Mouse (Mus musculus) limb, embryonic 14.5 days (tissue): Measurements from ENCODE around the gene Hnrnpl. TPM values are rescaled to one million over a fixed set of nuclear protein-coding genes. Genes with fewer than 3 reads are reported as not detected.
A peak's percentile ranks its signal among the peaks of the same experiment; 100 is the strongest.

Experiments used
- ATAC-seq: fragments of 200-750 bp; cut with Nextera tagmentation; 2 replicates; pipeline ENCODE4 v1.8.0; 2017; ENCODE audit warnings: low read depth, moderate number of reproducible peaks, moderate TSS enrichment; ENCODE audit not compliant: low FRiP score
- DNase-seq: peaks from one replicate; pipeline ENCODE4 v3.0.0-alpha.2; 2015; ENCODE audit warnings: low spot score
- H3K27ac ChIP-seq: fragments of 300-500 bp; sonication (generic); replicated peaks from 2 replicates; pipeline ENCODE4 v1.5.1; 2014; ENCODE audit warnings: low read depth, mild to moderate bottlenecking, low read length, moderate library complexity, mixed read lengths
- H3K27me3 ChIP-seq: fragments of 300-500 bp; sonication (generic); 2 replicates; pipeline ENCODE4 v1.6.1; 2014; ENCODE audit warnings: low read length, mixed read lengths; ENCODE audit not compliant: control insufficient read depth, insufficient read depth
- H3K36me3 ChIP-seq: fragments of 300-500 bp; sonication (generic); 2 replicates; pipeline ENCODE4 v1.6.1; 2014; ENCODE audit warnings: mild to moderate bottlenecking, low read length, moderate library complexity, mixed read lengths; ENCODE audit not compliant: control insufficient read depth, insufficient read depth
- H3K4me1 ChIP-seq: fragments of 300-500 bp; sonication (generic); 2 replicates; pipeline ENCODE4 v1.6.1; 2014; ENCODE audit warnings: antibody characterized with exemption, low read length, mixed read lengths; ENCODE audit not compliant: control insufficient read depth, insufficient read depth
- H3K4me2 ChIP-seq: fragments of 300-500 bp; sonication (generic); replicated peaks from 2 replicates; pipeline ENCODE4 v1.6.1; 2014; ENCODE audit warnings: low read depth, mild to moderate bottlenecking, low read length, moderate library complexity; ENCODE audit not compliant: severe bottlenecking
- H3K4me3 ChIP-seq: fragments of 300-500 bp; sonication (generic); replicated peaks from 2 replicates; pipeline ENCODE4 v1.5.1; 2014; ENCODE audit warnings: low read length
- H3K9ac ChIP-seq: fragments of 300-500 bp; sonication (generic); 2 replicates; pipeline ENCODE4 v1.6.1; 2014; ENCODE audit warnings: mild to moderate bottlenecking, low read depth, low read length, moderate library complexity; ENCODE audit not compliant: severe bottlenecking
- H3K9me3 ChIP-seq: fragments of 300-500 bp; sonication (generic); 2 replicates; pipeline ENCODE4 v1.6.1; 2016; ENCODE audit warnings: low read length; ENCODE audit not compliant: control insufficient read depth
- POLR2A ChIP-seq: fragments of 200-500 bp; IDR thresholded peaks from 2 replicates; pipeline ENCODE4 v1.8.0; 2012; ENCODE audit warnings: inconsistent platforms, mild to moderate bottlenecking, moderate library complexity, borderline replicate concordance; ENCODE audit not compliant: insufficient read depth, insufficient read length; ENCODE audit errors: extremely low read depth
- WGBS: fragments of 180-500 bp; shearing (Covaris S2); extraction: QIAGEN DNeasy Blood & Tissue Kit; methylation state at CpG from one replicate; pipeline ENCODE4 v1.1.7; 2014; 5-methylcytosine and 5-hydroxymethylcytosine counted together
- polyA plus RNA-seq, 2 experiments: library from polyadenylated mRNA; depleted of rRNA in 1 of 2; stranded (reverse) in 1 of 2; unstranded in 1 of 2; fragments of >200 nt; fragmentation: Nextera tagmentation in 1 of 2; extraction: Ambion mirVana in 1 of 2; gene quantifications; 2 replicates each; pipeline versions ENCODE4 v1.2.1 to v1.2.3; 2012 to 2014

Gene Hnrnpl
- polyA plus RNA-seq, 2 experiments, result 208 to 525 TPM

- Histone ChIP-seq H3K9ac (no peak overlapping the region), H3K4me2 (no peak overlapping the region), H3K27me3 (no peaks in the 10 kb centered on the region), H3K4me3 (no peak overlapping the region), H3K9me3 (no peaks in the 10 kb centered on the region), H3K36me3 (peaks cover 52% of the 10 kb centered on the region), H3K27ac (no peak overlapping the region), H3K4me1 (peaks cover 6% of the 10 kb centered on the region; the same call in 1 of the 2 replicates)
- WGBS, result 75% methylated on average over 7 of the region's 7 CpGs
- ATAC-seq, result no peak
- no peak for TF ChIP-seq POLR2A
- no peak for DNase-seq
These were observed 27.5 kb upstream of the Hnrnpl start for GRCm38 (mm10) chr7:28780857-28781256.

- peaks cover 49% of the 10 kb centered on the region for H3K36me3 ChIP-seq
- no peak overlapping the region; the same call in 1 of the 2 replicates for H3K9ac ChIP-seq
- TF ChIP-seq POLR2A, result no peak
- H3K9me3 ChIP-seq, result no peaks in the 10 kb centered on the region
- ATAC-seq, result no peak
- no peak overlapping the region for H3K27ac ChIP-seq
- WGBS, result 90% methylated on average over 8 of the region's 8 CpGs
- H3K4me2 ChIP-seq, result no peak overlapping the region
- no peak for DNase-seq
- H3K27me3 ChIP-seq, result no peaks in the 10 kb centered on the region
- H3K4me3 ChIP-seq, result no peak overlapping the region
- peaks cover 6% of the 10 kb centered on the region; the same call in 1 of the 2 replicates for H3K4me1 ChIP-seq
These were observed 27.1 kb upstream of the Hnrnpl start for GRCm38 (mm10) chr7:28781261-28781663.

GRCm38 (mm10) chr7:28785161-28785560 is 23.2 kb upstream of the Hnrnpl start:
- no peak overlapping the region for H3K27ac ChIP-seq
- DNase-seq (no peak), ATAC-seq (no peak)
- H3K36me3 ChIP-seq, result peaks cover 45% of the 10 kb centered on the region
- WGBS, result 72% methylated on average over 5 of the region's 5 CpGs
- no peak overlapping the region for H3K4me2 ChIP-seq
- H3K27me3 ChIP-seq, result no peaks in the 10 kb centered on the region
- H3K9me3 ChIP-seq, result no peaks in the 10 kb centered on the region
- no peak overlapping the region for H3K4me3 ChIP-seq
- TF ChIP-seq POLR2A, result no peak
- peaks cover 13% of the 10 kb centered on the region for H3K4me1 ChIP-seq
- H3K9ac ChIP-seq, result no peak overlapping the region

GRCm38 (mm10) chr7:28787884-28788283 is 20.5 kb upstream of the Hnrnpl start:
- Histone ChIP-seq H3K27ac (no peak overlapping the region), H3K27me3 (no peaks in the 10 kb centered on the region), H3K9ac (no peak overlapping the region), H3K36me3 (peaks cover 40% of the 10 kb centered on the region), H3K4me3 (no peak overlapping the region), H3K4me2 (no peak overlapping the region), H3K4me1 (peaks cover 8% of the 10 kb centered on the region), H3K9me3 (no peaks in the 10 kb centered on the region)
- ATAC-seq (no peak), DNase-seq (no peak)
- 92% methylated on average over 8 of the region's 9 CpGs for WGBS
- no peak for TF ChIP-seq POLR2A

- no peaks in the 10 kb centered on the region for H3K27me3 ChIP-seq
- 55% methylated on average over 5 of the region's 5 CpGs for WGBS
- no peaks in the 10 kb centered on the region for H3K9me3 ChIP-seq
- H3K27ac ChIP-seq, result peak within 1 kb of the TSS; percentile 71; the same call in 1 of the 2 replicates
- no peak within 1 kb of the TSS for H3K9ac ChIP-seq
- ATAC-seq (no peak), DNase-seq (no peak)
- peaks cover 33% of the 10 kb centered on the region for H3K36me3 ChIP-seq
- no peak within 1 kb of the TSS for H3K4me3 ChIP-seq
- H3K4me2 ChIP-seq, result no peak within 1 kb of the TSS
- H3K4me1 ChIP-seq, result peaks cover 8% of the 10 kb centered on the region
- TF ChIP-seq POLR2A, result no peak
These were observed 19.8 kb upstream of the Hnrnpl start, which contains the start of gene Rinl for GRCm38 (mm10) chr7:28788307-28789195. Gene Rinl, plus strand, starts transcription at chr7:28788969.
